Mouse (Mus musculus) gonadal fat pad, adult 2 months (tissue): ENCODE measurements around the gene Csrnp2. TPM values are rescaled to one million over a fixed set of nuclear protein-coding genes. Genes with fewer than 3 reads are reported as not detected.
"Not testable (repeated sequence)": the region's sequence is repeated elsewhere in the genome, so short reads cannot be mapped to it uniquely, and the experiment has no call there.

Source experiments
- DNase-seq: peaks from one replicate; pipeline ENCODE4 v3.0.0-alpha.2; 2012; ENCODE audit warnings: low read depth
- polyA plus RNA-seq: library from polyadenylated mRNA; depleted of rRNA; stranded (reverse); fragments of >200 nt; gene quantifications from 2 replicates; pipeline ENCODE4 v1.2.3, GENCODE M21; 2012; rRNA removed

The Csrnp2 gene
- polyA plus RNA-seq, result 7.8 and 9.1 TPM in 2 replicates

GRCm38 (mm10) chr15:100495102-100495501 lies at the start of gene Csrnp2:
Gene Csrnp2, minus strand, starts transcription at chr15:100495488.
- DNase-seq, result no peak

- DNase-seq, result not testable (repeated sequence)
Measured at GRCm38 (mm10) chr15:100543651-100544030, 48.4 kb upstream of the Csrnp2 start.

GRCm38 (mm10) chr15:100542876-100543650 lies 47.8 kb upstream of the Csrnp2 start:
- DNase-seq, result not testable (repeated sequence)

- DNase-seq, result no peak
Measured at GRCm38 (mm10) chr15:100541426-100541825, 46.1 kb upstream of the Csrnp2 start.

- not testable (repeated sequence) for DNase-seq
Measured at GRCm38 (mm10) chr15:100541001-100541400, 45.7 kb upstream of the Csrnp2 start.

GRCm38 (mm10) chr15:100539411-100539810 lies 44.1 kb upstream of the Csrnp2 start:
- no peak for DNase-seq

GRCm38 (mm10) chr15:100537913-100538312 lies 42.6 kb upstream of the Csrnp2 start:
- no peak for DNase-seq

GRCm38 (mm10) chr15:100527900-100528299 lies 32.6 kb upstream of the Csrnp2 start:
- no peak for DNase-seq

GRCm38 (mm10) chr15:100525405-100525804 lies 30.1 kb upstream of the Csrnp2 start:
- DNase-seq, result no peak

GRCm38 (mm10) chr15:100520306-100520705 lies 25.0 kb upstream of the Csrnp2 start:
- DNase-seq, result no peak

GRCm38 (mm10) chr15:100515121-100515520 lies 19.8 kb upstream of the Csrnp2 start:
- DNase-seq, result no peak

GRCm38 (mm10) chr15:100513387-100513786 lies 18.1 kb upstream of the Csrnp2 start:
- no peak for DNase-seq

GRCm38 (mm10) chr15:100510072-100510471 lies 14.8 kb upstream of the Csrnp2 start:
- no peak for DNase-seq

- no peak for DNase-seq
Measured at GRCm38 (mm10) chr15:100508454-100509167, 13.3 kb upstream of the Csrnp2 start.

- not testable (repeated sequence) for DNase-seq
Measured at GRCm38 (mm10) chr15:100499506-100499905, 4.2 kb upstream of the Csrnp2 start.

GRCm38 (mm10) chr15:100494647-100495046 lies 641 bp downstream of the Csrnp2 start:
- no peak for DNase-seq

GRCm38 (mm10) chr15:100491966-100492365 lies 3.3 kb downstream of the Csrnp2 start:
- DNase-seq, result no peak

- DNase-seq, result no peak
Measured at GRCm38 (mm10) chr15:100489263-100489662, 6.0 kb downstream of the Csrnp2 start.

- DNase-seq, result not testable (repeated sequence)
Measured at GRCm38 (mm10) chr15:100488297-100488696, 7.0 kb downstream of the Csrnp2 start.

GRCm38 (mm10) chr15:100487050-100487449 lies 8.2 kb downstream of the Csrnp2 start:
- no peak for DNase-seq

- no peak for DNase-seq
Measured at GRCm38 (mm10) chr15:100486450-100486849, 8.8 kb downstream of the Csrnp2 start.

GRCm38 (mm10) chr15:100485576-100485975 lies 9.7 kb downstream of the Csrnp2 start:
- DNase-seq, result peak; percentile 60

- peak; percentile 68 for DNase-seq
Measured at GRCm38 (mm10) chr15:100478925-100479324, 16.4 kb downstream of the Csrnp2 start.
